Mouse (Mus musculus): ENCODE measurements at regions not wholly inside any gene's neighbourhood (a gene's known extent, or its start where the extent isn't known, plus 50 kb on each side); places are given as distances from the start of the nearest gene placed in this dataset.

DNA sequence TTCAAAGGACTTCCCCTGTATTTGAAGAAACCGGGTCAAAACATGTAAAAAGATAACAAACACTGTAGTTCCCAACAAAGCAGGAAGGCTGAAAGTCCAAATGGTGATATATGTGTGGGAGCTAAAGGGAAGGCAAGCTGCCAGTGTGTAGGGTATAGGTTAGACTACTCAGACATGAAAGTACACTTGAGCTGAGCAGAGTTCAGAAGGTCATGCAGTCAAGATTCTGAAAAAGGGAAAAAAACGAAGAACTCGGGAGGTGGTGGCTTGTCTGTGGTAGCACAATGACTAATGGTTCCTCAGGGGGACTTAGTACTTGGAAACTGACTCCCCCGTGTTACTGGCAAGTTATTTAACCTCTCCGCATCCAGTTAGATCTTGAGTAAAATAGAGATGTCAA, 130.3 kb upstream of the Tent5a start:
- Histone ChIP-seq H3K27ac (ENCODE audit: insufficient read depth, low read depth, low read length) (no peak overlapping the region), H3K4me3 (ENCODE audit: low read depth, low read length) (no peak overlapping the region), H3K27me3 (ENCODE audit: control insufficient read depth, insufficient read depth, low read length) (no peaks in the 10 kb centered on the region), H3K36me3 (ENCODE audit: control insufficient read depth, insufficient read depth, low read length) (no peaks in the 10 kb centered on the region), H3K4me1 (ENCODE audit: control insufficient read depth, insufficient read depth, insufficient read length, low read length) (no peaks in the 10 kb centered on the region; the same call in 1 of the 2 replicates)
- WGBS, result 47% methylated on average over 5 of the region's 5 CpGs
- TF ChIP-seq POLR2A (IDR thresholded peaks at IDR 0.05; ENCODE audit: low read depth, low read length) (no peak), CTCF (IDR thresholded peaks at IDR 0.05; ENCODE audit: extremely low read depth, insufficient read length, insufficient replicate concordance, low read depth, low read length) (no peak)

GRCm38 (mm10) chr9:85455382-85455781, 128.2 kb upstream of the Tent5a start:
- no peaks in the 10 kb centered on the region; the same call in 1 of the 2 replicates for H3K4me1 ChIP-seq (ENCODE audit: control insufficient read depth, insufficient read depth, insufficient read length, low read length)
- WGBS, result 87% methylated on average over 4 of the region's 4 CpGs
- no peak overlapping the region for H3K27ac ChIP-seq (ENCODE audit: insufficient read depth, low read depth, low read length)
- no peaks in the 10 kb centered on the region for H3K36me3 ChIP-seq (ENCODE audit: control insufficient read depth, insufficient read depth, low read length)
- H3K27me3 ChIP-seq (ENCODE audit: control insufficient read depth, insufficient read depth, low read length), result no peaks in the 10 kb centered on the region
- H3K4me3 ChIP-seq (ENCODE audit: low read depth, low read length), result no peak overlapping the region
- TF ChIP-seq CTCF (IDR thresholded peaks at IDR 0.05; ENCODE audit: extremely low read depth, insufficient read length, insufficient replicate concordance, low read depth, low read length) (no peak), POLR2A (IDR thresholded peaks at IDR 0.05; ENCODE audit: low read depth, low read length) (no peak)

- Histone ChIP-seq H3K27ac (ENCODE audit: insufficient read depth, low read depth, low read length) (no peak overlapping the region), H3K4me1 (ENCODE audit: control insufficient read depth, insufficient read depth, insufficient read length, low read length) (no peaks in the 10 kb centered on the region), H3K36me3 (ENCODE audit: control insufficient read depth, insufficient read depth, low read length) (no peaks in the 10 kb centered on the region), H3K4me3 (ENCODE audit: low read depth, low read length) (no peak overlapping the region), H3K27me3 (ENCODE audit: control insufficient read depth, insufficient read depth, low read length) (no peaks in the 10 kb centered on the region)
- no peak for TF ChIP-seq POLR2A (IDR thresholded peaks at IDR 0.05; ENCODE audit: low read depth, low read length)
- TF ChIP-seq CTCF (IDR thresholded peaks at IDR 0.05; ENCODE audit: extremely low read depth, insufficient read length, insufficient replicate concordance, low read depth, low read length), result no peak
- WGBS, result 82% methylated on average over 8 of the region's 8 CpGs
These were observed 125.2 kb upstream of the Tent5a start for GRCm38 (mm10) chr9:85452196-85452857.

- WGBS, result 88% methylated on average over 5 of the region's 5 CpGs
- Histone ChIP-seq H3K4me1 (ENCODE audit: control insufficient read depth, insufficient read depth, insufficient read length, low read length) (no peaks in the 10 kb centered on the region), H3K4me3 (ENCODE audit: low read depth, low read length) (no peak overlapping the region), H3K27me3 (ENCODE audit: control insufficient read depth, insufficient read depth, low read length) (no peaks in the 10 kb centered on the region), H3K36me3 (ENCODE audit: control insufficient read depth, insufficient read depth, low read length) (no peaks in the 10 kb centered on the region), H3K27ac (ENCODE audit: insufficient read depth, low read depth, low read length) (no peak overlapping the region)
- TF ChIP-seq POLR2A (IDR thresholded peaks at IDR 0.05; ENCODE audit: low read depth, low read length), result no peak
- no peak for TF ChIP-seq CTCF (IDR thresholded peaks at IDR 0.05; ENCODE audit: extremely low read depth, insufficient read length, insufficient replicate concordance, low read depth, low read length)
These were observed 124.2 kb upstream of the Tent5a start for GRCm38 (mm10) chr9:85451349-85451748.

DNA sequence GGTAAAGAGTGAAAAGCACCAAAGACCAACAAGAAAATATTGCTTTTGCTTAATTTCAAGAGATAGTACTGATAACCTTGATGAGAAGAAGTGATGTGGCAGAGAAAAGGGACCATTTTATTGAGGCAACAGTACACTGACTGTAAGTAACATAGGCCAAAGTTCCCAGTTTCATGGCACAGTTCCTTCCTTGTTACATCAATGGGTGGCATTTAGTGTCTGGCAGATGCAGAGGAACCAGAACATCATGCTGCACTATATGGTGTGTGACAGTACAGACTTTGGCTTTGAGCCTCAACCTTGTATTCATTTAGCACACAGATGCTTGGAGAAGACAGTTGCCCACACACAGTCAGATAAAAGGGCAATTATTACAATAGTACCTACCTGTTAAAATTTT, 123.7 kb upstream of the Tent5a start:
- TF ChIP-seq POLR2A (IDR thresholded peaks at IDR 0.05; ENCODE audit: low read depth, low read length) (no peak), CTCF (IDR thresholded peaks at IDR 0.05; ENCODE audit: extremely low read depth, insufficient read length, insufficient replicate concordance, low read depth, low read length) (no peak)
- Histone ChIP-seq H3K4me1 (ENCODE audit: control insufficient read depth, insufficient read depth, insufficient read length, low read length) (no peaks in the 10 kb centered on the region), H3K4me3 (ENCODE audit: low read depth, low read length) (no peak overlapping the region), H3K27me3 (ENCODE audit: control insufficient read depth, insufficient read depth, low read length) (no peaks in the 10 kb centered on the region), H3K36me3 (ENCODE audit: control insufficient read depth, insufficient read depth, low read length) (no peaks in the 10 kb centered on the region), H3K27ac (ENCODE audit: insufficient read depth, low read depth, low read length) (no peak overlapping the region)

DNA sequence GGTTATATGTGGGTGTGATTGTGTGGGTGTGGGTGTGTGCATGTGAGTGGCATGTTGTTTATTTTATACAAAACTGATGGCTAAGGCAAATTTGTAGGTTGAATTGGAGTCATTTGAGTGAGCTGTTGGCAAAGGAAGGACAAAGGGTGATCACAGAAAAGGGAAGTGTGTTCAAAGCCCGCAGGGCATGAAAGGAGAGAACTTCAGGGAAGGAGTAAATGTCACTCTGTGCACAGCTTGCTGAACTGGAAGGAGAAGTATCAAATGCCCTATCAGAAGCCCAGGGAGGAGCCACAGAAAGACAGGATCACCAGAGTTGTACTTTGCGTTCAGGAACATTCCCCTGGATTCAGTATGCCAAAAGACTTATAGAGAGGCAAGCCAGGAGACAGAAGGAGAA, 122.3 kb upstream of the Tent5a start:
- Histone ChIP-seq H3K36me3 (ENCODE audit: control insufficient read depth, insufficient read depth, low read length) (no peaks in the 10 kb centered on the region), H3K4me3 (ENCODE audit: low read depth, low read length) (no peak overlapping the region), H3K27ac (ENCODE audit: insufficient read depth, low read depth, low read length) (no peak overlapping the region), H3K4me1 (ENCODE audit: control insufficient read depth, insufficient read depth, insufficient read length, low read length) (no peaks in the 10 kb centered on the region), H3K27me3 (ENCODE audit: control insufficient read depth, insufficient read depth, low read length) (no peaks in the 10 kb centered on the region)
- TF ChIP-seq CTCF (IDR thresholded peaks at IDR 0.05; ENCODE audit: extremely low read depth, insufficient read length, insufficient replicate concordance, low read depth, low read length) (no peak), POLR2A (IDR thresholded peaks at IDR 0.05; ENCODE audit: low read depth, low read length) (no peak)
- WGBS, result 77% methylated on average over 2 of the region's 2 CpGs

- 46% methylated on average over 4 of the region's 4 CpGs for WGBS
- Histone ChIP-seq H3K4me3 (ENCODE audit: low read depth, low read length) (no peak overlapping the region), H3K4me1 (ENCODE audit: control insufficient read depth, insufficient read depth, insufficient read length, low read length) (no peaks in the 10 kb centered on the region; the same call in 1 of the 2 replicates), H3K36me3 (ENCODE audit: control insufficient read depth, insufficient read depth, low read length) (no peaks in the 10 kb centered on the region), H3K27ac (ENCODE audit: insufficient read depth, low read depth, low read length) (no peak overlapping the region), H3K27me3 (ENCODE audit: control insufficient read depth, insufficient read depth, low read length) (no peaks in the 10 kb centered on the region)
- TF ChIP-seq POLR2A (IDR thresholded peaks at IDR 0.05; ENCODE audit: low read depth, low read length), result no peak
- TF ChIP-seq CTCF (IDR thresholded peaks at IDR 0.05; ENCODE audit: extremely low read depth, insufficient read length, insufficient replicate concordance, low read depth, low read length), result no peak
These were observed 115.8 kb upstream of the Tent5a start for GRCm38 (mm10) chr9:85442761-85443505.
